ENCODE assay signal across 8 mouse cellular contexts in the genomic region with DNA sequence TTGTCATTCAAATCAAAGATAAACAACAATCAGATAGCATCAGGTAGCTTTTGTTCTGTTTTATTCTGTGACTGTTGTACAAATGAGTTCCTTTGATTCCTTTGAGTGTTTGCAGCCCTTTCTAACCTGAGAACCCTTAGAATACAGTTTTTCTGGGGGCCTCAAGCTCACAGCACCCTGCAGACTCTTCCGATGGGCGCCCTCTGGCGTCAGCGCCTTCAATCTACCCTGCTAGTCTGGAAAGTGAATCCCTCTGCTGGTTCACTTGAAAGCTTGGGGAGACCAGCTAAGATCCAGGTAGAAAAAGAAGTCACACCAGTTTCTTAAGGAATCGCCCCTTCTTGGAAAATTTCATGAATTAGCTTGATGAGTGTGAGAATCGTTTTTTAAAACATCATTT.
A peak's percentile ranks its signal among the peaks of the same experiment; 100 is the strongest.
DNase-seq lines count a peak whose midpoint lies in the region; ATAC-seq and TF ChIP-seq lines count a peak whose summit lies in the region.

No protein-coding gene starts in this region.

- DNase-seq in hindbrain, embryonic 11.5 days (ENCODE audit: low spot score) = peak; percentile 78
- DNase-seq in ES-CJ7 (ENCODE audit: low read depth, low spot score) = peak; percentile 66
- DNase-seq in brain, embryonic 14.5 days (ENCODE audit: low read depth) = peak; percentile 74
- peak; percentile 17 to 76 for DNase-seq in frontal cortex, adult 2 months (ENCODE audit: extremely low spot score in 1 of 2, low spot score in 1 of 2)
- peak; percentile 51 to 59 for DNase-seq in layer of hippocampus, postnatal 36 days
- DNase-seq in spleen, postnatal 4 days (ENCODE audit: low spot score in 2 of 2) = no peak

- TF ChIP-seq POLR2A in brain, embryonic 14.5 days (IDR thresholded peaks at IDR 0.05; ENCODE audit: borderline replicate concordance, extremely low read depth, insufficient read depth, insufficient read length, poor library complexity, severe bottlenecking) = no peak

- H3K4me3 ChIP-seq in hindbrain, embryonic 11.5 days (ENCODE audit: low read depth, low read length) = no peak overlapping the region
- no peak overlapping the region for H3K4me3 ChIP-seq in hindbrain, embryonic 16.5 days (ENCODE audit: low read length)
- no peak overlapping the region for H3K4me3 ChIP-seq in neural tube, embryonic 14.5 days (ENCODE audit: low read depth, low read length)

- no peak overlapping the region for H3K4me2 ChIP-seq in hindbrain, embryonic 11.5 days (replicated peaks; ENCODE audit: low read depth, low read length)
- H3K4me2 ChIP-seq in hindbrain, embryonic 16.5 days (ENCODE audit: low read length) = no peak overlapping the region
- H3K4me2 ChIP-seq in neural tube, embryonic 14.5 days (ENCODE audit: low read depth, low read length) = no peak overlapping the region

- no peak for ATAC-seq in hindbrain, embryonic 11.5 days (ENCODE audit: low FRiP score)
- ATAC-seq in hindbrain, embryonic 16.5 days = no peak
- ATAC-seq in neural tube, embryonic 14.5 days (ENCODE audit: low read depth) = peak; percentile 49; the same call in 1 of the 2 replicates

- peak; percentile 78 for TF ChIP-seq CTCF in brain, embryonic 14.5 days (IDR thresholded peaks at IDR 0.05; ENCODE audit: borderline replicate concordance, extremely low read depth, insufficient read depth, insufficient read length)

- H3K4me1 ChIP-seq in hindbrain, embryonic 11.5 days (replicated peaks; ENCODE audit: control insufficient read depth, insufficient read depth, low read length) = no peaks in the 10 kb centered on the region
- H3K4me1 ChIP-seq in hindbrain, embryonic 16.5 days (ENCODE audit: control insufficient read depth, insufficient read depth, low read depth, low read length) = no peaks in the 10 kb centered on the region
- H3K4me1 ChIP-seq in neural tube, embryonic 14.5 days (ENCODE audit: control insufficient read depth, insufficient read depth, low read length) = no peaks in the 10 kb centered on the region

- no peak overlapping the region for H3K27ac ChIP-seq in hindbrain, embryonic 11.5 days (ENCODE audit: low read depth, low read length)
- no peak overlapping the region for H3K27ac ChIP-seq in hindbrain, embryonic 16.5 days (ENCODE audit: low read depth, low read length)
- H3K27ac ChIP-seq in neural tube, embryonic 14.5 days (ENCODE audit: low read depth, low read length) = no peak overlapping the region

- no peak overlapping the region for H3K9ac ChIP-seq in hindbrain, embryonic 11.5 days (ENCODE audit: low read depth, low read length)
- no peak overlapping the region for H3K9ac ChIP-seq in hindbrain, embryonic 16.5 days (ENCODE audit: low read depth, low read length)
- H3K9ac ChIP-seq in neural tube, embryonic 14.5 days (replicated peaks; ENCODE audit: low read depth, low read length) = no peak overlapping the region

- WGBS in hindbrain, embryonic 11.5 days = 11% methylated on average over 6 of the region's 6 CpGs
- WGBS in hindbrain, embryonic 16.5 days = 7% methylated on average over 6 of the region's 6 CpGs
- WGBS in neural tube, embryonic 14.5 days = 19% methylated on average over 6 of the region's 6 CpGs

- H3K36me3 ChIP-seq in hindbrain, embryonic 11.5 days (ENCODE audit: control insufficient read depth, insufficient read depth, low read length) = no peaks in the 10 kb centered on the region
- no peaks in the 10 kb centered on the region for H3K36me3 ChIP-seq in hindbrain, embryonic 16.5 days (ENCODE audit: control insufficient read depth, insufficient read depth, low read length)
- H3K36me3 ChIP-seq in neural tube, embryonic 14.5 days (ENCODE audit: control insufficient read depth, insufficient read depth, low read length) = no peaks in the 10 kb centered on the region

- H3K9me3 ChIP-seq in hindbrain, embryonic 11.5 days (ENCODE audit: control insufficient read depth, low read length) = no peaks in the 10 kb centered on the region
- no peaks in the 10 kb centered on the region for H3K9me3 ChIP-seq in hindbrain, embryonic 16.5 days (ENCODE audit: control insufficient read depth, low read length)
- H3K9me3 ChIP-seq in neural tube, embryonic 14.5 days (ENCODE audit: control insufficient read depth, low read length) = no peaks in the 10 kb centered on the region

- no peaks in the 10 kb centered on the region for H3K27me3 ChIP-seq in hindbrain, embryonic 11.5 days (ENCODE audit: control insufficient read depth, insufficient read depth, low read length)
- no peaks in the 10 kb centered on the region for H3K27me3 ChIP-seq in hindbrain, embryonic 16.5 days (replicated peaks; ENCODE audit: control insufficient read depth, insufficient read depth, low read length)
- H3K27me3 ChIP-seq in neural tube, embryonic 14.5 days (ENCODE audit: control insufficient read depth, insufficient read depth, low read length) = no peaks in the 10 kb centered on the region

Comparison
In these comparisons a context has a peak if more than half of its experiments do, and no peak if none do; other contexts are left out.
1. DNase-seq: peak in hindbrain, embryonic 11.5 days (single experiment), ES-CJ7 (single experiment), brain, embryonic 14.5 days (single experiment), frontal cortex, adult 2 months (2 of 2) and layer of hippocampus, postnatal 36 days (2 of 2); none in spleen, postnatal 4 days (0 of 2).